Mouse (Mus musculus) adrenal gland, adult 2 months (tissue): ENCODE data around the gene Arhgef3. TPM values are rescaled to one million over a fixed set of nuclear protein-coding genes. Genes with fewer than 3 reads are reported as not detected.

Experiments used
- DNase-seq: peaks from one replicate; pipeline ENCODE4 v3.0.0; 2021
- polyA plus RNA-seq: library from polyadenylated mRNA; depleted of rRNA; stranded (reverse); fragments of >200 nt; gene quantifications from 2 replicates; pipeline ENCODE4 v1.2.3, GENCODE M21; 2012
- total RNA-seq, 2 experiments: library from RNA; stranded (reverse); gene quantifications; 2 replicates each; pipeline ENCODE4 v1.2.3; 2021

Arhgef3 gene
- total and polyA plus RNA-seq, 3 experiments, result 8.2 to 44.1 (median 39.8) TPM

- DNase-seq, result no peak
Measured at GRCm38 (mm10) chr14:27381459-27381858, 266.8 kb downstream of the Arhgef3 start.

GRCm38 (mm10) chr14:27383321-27383830, 268.7 kb downstream of the Arhgef3 start:
- no peak for DNase-seq

- DNase-seq, result no peak
Measured at GRCm38 (mm10) chr14:27384143-27384542, 269.4 kb downstream of the Arhgef3 start.

GRCm38 (mm10) chr14:27388616-27389015, 273.9 kb downstream of the Arhgef3 start:
- no peak for DNase-seq

GRCm38 (mm10) chr14:27389722-27390121, 275.0 kb downstream of the Arhgef3 start:
- DNase-seq, result no peak

GRCm38 (mm10) chr14:27390663-27391062, 276.0 kb downstream of the Arhgef3 start:
- no peak for DNase-seq

GRCm38 (mm10) chr14:27391776-27392308, 277.1 kb downstream of the Arhgef3 start:
- DNase-seq, result no peak

- no peak for DNase-seq
Measured at GRCm38 (mm10) chr14:27392660-27393059, 278.0 kb downstream of the Arhgef3 start.

GRCm38 (mm10) chr14:27393806-27394205, 279.1 kb downstream of the Arhgef3 start:
- DNase-seq, result no peak

- DNase-seq, result no peak
Measured at GRCm38 (mm10) chr14:27396424-27396823, 281.7 kb downstream of the Arhgef3 start.

GRCm38 (mm10) chr14:27397526-27397925, 282.8 kb downstream of the Arhgef3 start:
- no peak for DNase-seq

GRCm38 (mm10) chr14:27400495-27400894, 285.8 kb downstream of the Arhgef3 start:
- DNase-seq, result no peak

- DNase-seq, result no peak
Measured at GRCm38 (mm10) chr14:27401717-27402278, 287.1 kb downstream of the Arhgef3 start.

- DNase-seq, result no peak
Measured at GRCm38 (mm10) chr14:27402332-27403250, 287.9 kb downstream of the Arhgef3 start.

- DNase-seq, result no peak
Measured at GRCm38 (mm10) chr14:27405452-27405851, 290.8 kb downstream of the Arhgef3 start.

GRCm38 (mm10) chr14:27405947-27406346, 291.2 kb downstream of the Arhgef3 start:
- no peak for DNase-seq

- DNase-seq, result no peak
Measured at GRCm38 (mm10) chr14:27408240-27408639, 293.5 kb downstream of the Arhgef3 start.

GRCm38 (mm10) chr14:27409662-27410061, 295.0 kb downstream of the Arhgef3 start:
- no peak for DNase-seq

GRCm38 (mm10) chr14:27411492-27411891, 296.8 kb downstream of the Arhgef3 start:
- no peak for DNase-seq

- DNase-seq, result no peak
Measured at GRCm38 (mm10) chr14:27412699-27413098, 298.0 kb downstream of the Arhgef3 start.

GRCm38 (mm10) chr14:27413961-27414360, 299.3 kb downstream of the Arhgef3 start:
- DNase-seq, result no peak

- no peak for DNase-seq
Measured at GRCm38 (mm10) chr14:27420816-27421215, 306.1 kb downstream of the Arhgef3 start.

GRCm38 (mm10) chr14:27422301-27422700, 307.6 kb downstream of the Arhgef3 start:
- DNase-seq, result no peak
